Mouse (Mus musculus) limb, embryonic 14.5 days (tissue): ENCODE measurements around the gene Mtch2. TPM values are rescaled to one million over a fixed set of nuclear protein-coding genes. Genes with fewer than 3 reads are reported as not detected.

Source experiments
- ATAC-seq: fragments of 200-750 bp; cut with Nextera tagmentation; 2 replicates; pipeline ENCODE4 v1.8.0; 2017; ENCODE audit warnings: low read depth, moderate number of reproducible peaks, moderate TSS enrichment; ENCODE audit not compliant: low FRiP score
- DNase-seq: peaks from one replicate; pipeline ENCODE4 v3.0.0-alpha.2; 2015; ENCODE audit warnings: low spot score
- H3K27ac ChIP-seq: fragments of 300-500 bp; sonication (generic); replicated peaks from 2 replicates; pipeline ENCODE4 v1.5.1; 2014; ENCODE audit warnings: low read depth, mild to moderate bottlenecking, low read length, moderate library complexity, mixed read lengths
- H3K27me3 ChIP-seq: fragments of 300-500 bp; sonication (generic); 2 replicates; pipeline ENCODE4 v1.6.1; 2014; ENCODE audit warnings: low read length, mixed read lengths; ENCODE audit not compliant: control insufficient read depth, insufficient read depth
- H3K36me3 ChIP-seq: fragments of 300-500 bp; sonication (generic); 2 replicates; pipeline ENCODE4 v1.6.1; 2014; ENCODE audit warnings: mild to moderate bottlenecking, low read length, moderate library complexity, mixed read lengths; ENCODE audit not compliant: control insufficient read depth, insufficient read depth
- H3K4me1 ChIP-seq: fragments of 300-500 bp; sonication (generic); 2 replicates; pipeline ENCODE4 v1.6.1; 2014; ENCODE audit warnings: antibody characterized with exemption, low read length, mixed read lengths; ENCODE audit not compliant: control insufficient read depth, insufficient read depth
- H3K4me2 ChIP-seq: fragments of 300-500 bp; sonication (generic); replicated peaks from 2 replicates; pipeline ENCODE4 v1.6.1; 2014; ENCODE audit warnings: low read depth, mild to moderate bottlenecking, low read length, moderate library complexity; ENCODE audit not compliant: severe bottlenecking
- H3K4me3 ChIP-seq: fragments of 300-500 bp; sonication (generic); replicated peaks from 2 replicates; pipeline ENCODE4 v1.5.1; 2014; ENCODE audit warnings: low read length
- H3K9ac ChIP-seq: fragments of 300-500 bp; sonication (generic); 2 replicates; pipeline ENCODE4 v1.6.1; 2014; ENCODE audit warnings: mild to moderate bottlenecking, low read depth, low read length, moderate library complexity; ENCODE audit not compliant: severe bottlenecking
- H3K9me3 ChIP-seq: fragments of 300-500 bp; sonication (generic); 2 replicates; pipeline ENCODE4 v1.6.1; 2016; ENCODE audit warnings: low read length; ENCODE audit not compliant: control insufficient read depth
- POLR2A ChIP-seq: fragments of 200-500 bp; IDR thresholded peaks from 2 replicates; pipeline ENCODE4 v1.8.0; 2012; ENCODE audit warnings: inconsistent platforms, mild to moderate bottlenecking, moderate library complexity, borderline replicate concordance; ENCODE audit not compliant: insufficient read depth, insufficient read length; ENCODE audit errors: extremely low read depth
- WGBS: fragments of 180-500 bp; shearing (Covaris S2); extraction: QIAGEN DNeasy Blood & Tissue Kit; methylation state at CpG from one replicate; pipeline ENCODE4 v1.1.7; 2014; 5-methylcytosine and 5-hydroxymethylcytosine counted together
- polyA plus RNA-seq, 2 experiments: library from polyadenylated mRNA; depleted of rRNA in 1 of 2; stranded (reverse) in 1 of 2; unstranded in 1 of 2; fragments of >200 nt; fragmentation: Nextera tagmentation in 1 of 2; extraction: Ambion mirVana in 1 of 2; gene quantifications; 2 replicates each; pipeline versions ENCODE4 v1.2.1 to v1.2.3; 2012 to 2014

Mtch2 gene
- polyA plus RNA-seq, 2 experiments = 120 to 210 TPM

- no peak overlapping the region for H3K4me3 ChIP-seq
- H3K27ac ChIP-seq = no peak overlapping the region
- peaks cover 85% of the 10 kb centered on the region for H3K36me3 ChIP-seq
- ATAC-seq (no peak), DNase-seq (no peak)
- H3K4me1 ChIP-seq = no peaks in the 10 kb centered on the region
- H3K9me3 ChIP-seq = no peaks in the 10 kb centered on the region
- H3K27me3 ChIP-seq = no peaks in the 10 kb centered on the region
- WGBS = 91% methylated on average over 2 of the region's 2 CpGs
- H3K9ac ChIP-seq = no peak overlapping the region
- H3K4me2 ChIP-seq = no peak overlapping the region
- no peak for TF ChIP-seq POLR2A
These were observed 14.5 kb downstream of the Mtch2 start for GRCm38 (mm10) chr2:90861486-90861885.

- Histone ChIP-seq H3K36me3 (peaks cover 76% of the 10 kb centered on the region), H3K4me3 (no peak overlapping the region), H3K9ac (no peak overlapping the region), H3K4me1 (no peaks in the 10 kb centered on the region), H3K4me2 (no peak overlapping the region), H3K9me3 (no peaks in the 10 kb centered on the region), H3K27me3 (no peaks in the 10 kb centered on the region), H3K27ac (no peak overlapping the region)
- ATAC-seq (no peak), DNase-seq (no peak)
- TF ChIP-seq POLR2A = no peak
These were observed 17.2 kb downstream of the Mtch2 start for GRCm38 (mm10) chr2:90864184-90864583.

- 30% methylated on average over 3 of the region's 3 CpGs for WGBS
- H3K4me3 ChIP-seq = no peak overlapping the region
- DNase-seq (peak; percentile 84), ATAC-seq (peak; percentile 79)
- H3K27me3 ChIP-seq = no peaks in the 10 kb centered on the region
- peaks cover 55% of the 10 kb centered on the region for H3K36me3 ChIP-seq
- TF ChIP-seq POLR2A = no peak
- H3K4me2 ChIP-seq = no peak overlapping the region
- no peaks in the 10 kb centered on the region for H3K4me1 ChIP-seq
- H3K9ac ChIP-seq = no peak overlapping the region
- no peak overlapping the region for H3K27ac ChIP-seq
- H3K9me3 ChIP-seq = no peaks in the 10 kb centered on the region
These were observed 19.6 kb downstream of the Mtch2 start for GRCm38 (mm10) chr2:90866524-90866923.

- Histone ChIP-seq H3K27ac (no peak overlapping the region), H3K36me3 (peaks cover 24% of the 10 kb centered on the region), H3K9me3 (no peaks in the 10 kb centered on the region), H3K9ac (0 out of 2 replicates have a peak overlapping the region, but pooled peaks have one; percentile 5), H3K4me3 (no peak overlapping the region), H3K27me3 (no peaks in the 10 kb centered on the region), H3K4me1 (no peaks in the 10 kb centered on the region), H3K4me2 (no peak overlapping the region)
- peak; percentile 45; the same call in 1 of the 2 replicates for ATAC-seq
- no peak for DNase-seq
- TF ChIP-seq POLR2A = no peak
- 46% methylated on average over 4 of the region's 4 CpGs for WGBS
These were observed 23.2 kb downstream of the Mtch2 start for GRCm38 (mm10) chr2:90870136-90870601.

GRCm38 (mm10) chr2:90871180-90871961, 24.4 kb downstream of the Mtch2 start:
- no peak overlapping the region for H3K4me2 ChIP-seq
- DNase-seq = no peak
- peaks cover 13% of the 10 kb centered on the region for H3K36me3 ChIP-seq
- H3K9ac ChIP-seq = no peak overlapping the region
- no peaks in the 10 kb centered on the region for H3K9me3 ChIP-seq
- no peaks in the 10 kb centered on the region for H3K4me1 ChIP-seq
- H3K27me3 ChIP-seq = no peaks in the 10 kb centered on the region
- H3K27ac ChIP-seq = no peak overlapping the region
- TF ChIP-seq POLR2A = no peak
- no peak overlapping the region for H3K4me3 ChIP-seq
- WGBS = 67% methylated on average over 8 of the region's 8 CpGs
- ATAC-seq = no peak
